Mouse (Mus musculus) kidney, postnatal 10 days (tissue): ENCODE data around the gene Mixl1.

ENCODE experiments used
- DNase-seq: peaks from one replicate; pipeline ENCODE4 v3.0.0; 2021; ENCODE audit warnings: mixed read lengths

Mixl1 gene

DNA sequence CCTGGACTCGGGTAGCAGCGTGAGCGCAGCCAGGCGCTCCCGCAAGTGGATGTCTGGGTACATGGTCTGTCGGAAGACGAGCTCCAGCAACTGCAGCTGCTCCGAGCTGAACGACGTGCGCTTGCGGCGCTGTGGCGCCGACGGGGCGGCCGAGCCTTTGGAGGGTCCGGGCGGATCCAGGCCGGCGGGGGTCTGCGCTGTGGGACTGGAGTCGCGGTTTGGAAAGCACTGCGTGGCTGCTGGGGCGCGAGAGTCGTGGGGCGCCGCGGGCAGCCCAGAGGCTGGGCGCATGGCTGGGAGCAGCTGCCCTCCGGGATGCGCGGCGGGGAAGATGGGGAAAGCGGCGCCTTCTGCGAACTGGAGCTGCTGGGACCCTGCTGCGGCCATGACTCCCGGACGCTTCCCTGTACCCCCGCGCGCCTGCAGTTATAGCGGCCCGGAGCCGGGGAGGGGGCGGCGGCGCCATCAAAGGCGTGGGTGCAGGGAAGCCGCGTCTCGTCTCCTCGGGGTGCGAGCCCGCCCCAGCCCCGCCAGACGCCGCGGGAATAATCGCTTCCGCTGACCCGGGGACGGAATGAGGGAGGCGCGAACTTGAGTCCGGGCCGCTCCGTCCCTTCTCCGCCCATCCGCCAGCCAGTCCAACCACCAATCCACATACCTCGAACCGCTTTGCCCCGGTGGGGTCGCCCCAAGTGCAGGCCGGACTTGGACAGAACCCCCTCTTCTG, at the start of gene Mixl1:
Gene Mixl1, minus strand, starts transcription at position 409 of the 727 bp plus-strand sequence.
- peak; percentile 45 for DNase-seq

DNA sequence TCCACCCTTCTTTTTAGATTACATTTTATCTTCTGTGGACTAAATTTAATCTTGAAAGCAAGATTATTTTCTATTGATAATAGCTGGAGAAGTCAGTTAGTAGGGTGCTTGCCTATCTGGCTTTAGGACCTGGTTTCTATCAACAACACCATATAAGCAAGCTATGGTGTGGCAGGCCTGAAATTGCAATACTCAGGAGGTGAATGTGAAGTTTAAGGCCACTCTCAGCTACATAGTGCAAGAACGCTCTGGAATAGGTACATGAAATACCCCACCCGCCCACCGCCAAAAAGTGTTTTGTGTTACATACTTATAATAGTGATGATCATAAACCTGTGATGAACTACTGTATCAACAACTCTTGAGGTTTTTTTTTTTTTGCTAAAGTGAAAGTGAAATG, 32.4 kb upstream of the Mixl1 start:
- no peak for DNase-seq

GRCm38 (mm10) chr1:180726183-180726582, 29.3 kb upstream of the Mixl1 start:
- DNase-seq: peak; percentile 62

DNA sequence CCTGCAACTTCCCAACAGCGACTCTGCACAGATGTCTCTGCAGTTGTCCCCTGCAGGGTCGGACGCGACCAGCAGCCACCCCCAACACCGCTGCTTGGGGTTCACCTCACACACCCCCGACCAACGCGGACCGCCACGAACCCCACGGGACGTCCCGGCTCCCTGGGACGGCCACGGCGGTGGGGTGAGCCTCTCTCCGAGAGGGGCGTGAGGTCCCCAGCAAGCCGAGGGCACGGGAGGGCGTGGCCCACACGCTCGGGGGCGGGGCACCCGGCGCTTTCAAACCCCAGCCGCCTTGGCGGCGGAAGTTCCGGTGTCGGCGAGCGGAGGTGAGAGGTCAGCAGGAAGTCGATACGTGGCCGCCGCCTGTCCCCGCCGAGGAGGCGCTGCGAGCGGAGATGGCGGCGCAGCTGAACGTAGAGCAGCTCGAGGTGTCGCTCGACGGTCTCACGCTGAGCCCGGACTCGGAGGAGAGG, 28.9 kb upstream of the Mixl1 start, which contains the start of gene Acbd3:
Gene Acbd3, plus strand, starts transcription at position 340 of the 476 bp plus-strand sequence.
- DNase-seq: peak; percentile 96

DNA sequence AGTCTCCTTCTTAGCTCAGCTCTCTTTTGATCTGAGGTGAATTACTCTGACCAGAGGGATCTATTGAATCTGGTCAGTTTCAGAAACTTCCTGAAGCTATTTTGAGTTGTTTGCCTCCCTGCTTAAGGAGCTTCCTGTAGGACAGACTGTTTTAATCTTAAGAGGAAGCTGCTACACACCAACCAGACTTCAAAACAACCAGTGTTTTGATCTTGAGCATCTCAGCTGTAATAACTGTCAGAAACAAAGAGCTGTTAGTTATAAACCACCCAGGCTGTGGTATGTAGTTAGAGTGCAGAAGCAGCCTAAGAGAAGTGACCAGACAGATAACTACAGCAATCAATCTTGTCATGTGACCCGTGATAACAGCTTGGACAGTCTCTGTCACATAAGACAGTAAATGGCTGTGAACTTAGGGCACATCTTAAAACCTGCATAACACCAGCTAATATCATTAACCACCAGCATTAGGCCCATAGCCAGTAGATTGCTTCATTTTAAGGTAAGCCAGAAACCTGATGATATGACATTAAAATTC, 26.9 kb upstream of the Mixl1 start:
- no peak for DNase-seq

DNA sequence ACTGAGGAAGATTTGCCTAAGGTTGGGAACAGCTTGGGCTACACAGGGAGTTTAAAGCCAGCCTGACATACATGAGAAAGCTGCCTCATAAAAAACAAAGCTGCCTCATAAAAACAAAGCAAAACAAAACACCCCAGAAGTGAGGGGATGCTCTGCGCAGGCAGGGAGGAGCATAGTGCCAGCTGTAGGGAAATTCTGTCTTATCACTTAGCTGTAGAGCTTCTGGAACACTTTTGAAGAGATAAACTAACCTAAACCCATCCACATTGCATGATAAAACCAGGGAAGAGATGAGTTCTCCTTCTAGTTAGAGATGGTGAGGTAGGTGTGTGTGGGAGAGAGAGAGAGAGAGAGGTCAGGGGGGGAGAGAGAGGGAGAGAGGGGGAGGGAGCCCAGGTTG, 25.8 kb upstream of the Mixl1 start:
- no peak for DNase-seq

GRCm38 (mm10) chr1:180719951-180720689, 23.3 kb upstream of the Mixl1 start:
- DNase-seq: peak; percentile 92

- DNase-seq: no peak
Observed at GRCm38 (mm10) chr1:180719483-180719882, 22.6 kb upstream of the Mixl1 start.

GRCm38 (mm10) chr1:180718756-180719155, 21.9 kb upstream of the Mixl1 start:
- DNase-seq: no peak

GRCm38 (mm10) chr1:180708935-180709776, 12.3 kb upstream of the Mixl1 start:
- no peak for DNase-seq

DNA sequence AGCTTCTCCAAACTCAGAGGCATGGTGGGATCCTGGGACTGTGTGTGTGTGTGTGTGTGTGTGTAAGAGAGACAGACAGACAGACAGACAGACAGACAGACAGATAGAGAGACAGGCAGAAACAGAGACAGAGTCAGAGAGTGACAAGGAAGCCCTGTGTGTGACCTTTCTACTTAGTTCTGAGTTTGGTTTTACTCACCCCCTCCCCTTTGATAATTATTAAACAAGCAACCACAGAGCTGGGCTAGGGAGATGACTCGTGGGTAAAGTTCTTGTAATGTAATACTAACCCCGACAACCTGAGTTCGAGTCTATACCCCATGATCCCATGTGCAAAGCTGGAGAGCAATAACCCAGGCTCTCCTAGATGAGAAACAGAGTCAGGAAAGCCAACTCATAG, 11.0 kb upstream of the Mixl1 start:
- DNase-seq: no peak

- no peak for DNase-seq
Observed at GRCm38 (mm10) chr1:180707368-180707767, 10.5 kb upstream of the Mixl1 start.

DNA sequence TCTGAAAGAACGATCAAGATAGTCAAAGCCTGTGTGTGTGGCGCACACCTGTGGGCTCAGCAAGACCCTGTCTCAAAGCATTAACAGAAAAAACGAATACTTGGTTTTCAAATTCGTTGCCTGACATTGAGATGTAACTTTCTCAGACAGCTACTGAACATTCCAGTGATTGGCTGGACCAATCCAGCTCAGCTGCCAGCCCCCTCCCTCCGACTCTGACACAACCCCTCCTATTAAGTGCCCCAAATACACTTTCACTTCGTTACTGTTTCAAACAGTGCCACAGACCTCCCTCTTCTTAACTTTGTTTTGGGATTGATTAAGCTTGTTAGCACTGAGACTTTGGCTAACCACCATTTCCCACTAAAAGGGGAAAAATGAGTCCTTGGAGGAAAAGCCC, 6.6 kb upstream of the Mixl1 start:
- no peak for DNase-seq

- no peak for DNase-seq
Observed at GRCm38 (mm10) chr1:180698063-180698462, 1.2 kb upstream of the Mixl1 start.

DNA sequence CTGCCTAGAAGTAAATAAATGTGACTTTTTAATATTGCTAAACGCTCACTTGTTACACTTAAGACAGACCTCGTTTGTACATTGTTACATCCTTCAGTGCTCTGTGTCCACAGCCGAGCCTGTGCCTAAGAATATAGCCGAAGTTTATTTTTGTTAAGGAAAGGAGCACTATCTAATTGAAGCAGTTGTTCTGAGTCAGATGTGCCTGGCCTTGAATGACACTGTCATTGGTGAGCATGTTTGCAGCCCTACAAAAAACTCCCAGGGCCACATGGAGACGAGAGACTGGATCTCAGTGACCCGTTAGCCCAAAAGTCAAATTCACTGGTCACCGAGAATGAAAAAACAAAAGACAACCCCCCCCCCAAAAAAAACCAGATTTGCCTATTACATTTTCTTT, 5.5 kb downstream of the Mixl1 start:
- no peak for DNase-seq
